Mouse (Mus musculus) embryonic facial prominence, embryonic 13.5 days (tissue): ENCODE data around the gene Asna1. TPM values are rescaled to one million over a fixed set of nuclear protein-coding genes. Genes with fewer than 3 reads are reported as not detected.

Experiments used
- ATAC-seq: fragments of 200-750 bp; cut with Nextera tagmentation; 2 replicates; pipeline ENCODE4 v1.8.0; 2017; ENCODE audit warnings: low read depth; ENCODE audit not compliant: insufficient number of reproducible peaks, insufficient read depth, low FRiP score, low TSS enrichment
- H3K27ac ChIP-seq: fragments of 300-500 bp; sonication (generic); 2 replicates; pipeline ENCODE4 v1.5.1; 2015; ENCODE audit warnings: moderate library complexity, mild to moderate bottlenecking, inconsistent platforms
- H3K27me3 ChIP-seq: fragments of 300-500 bp; sonication (generic); 2 replicates; pipeline ENCODE4 v1.6.1; 2015; ENCODE audit warnings: mild to moderate bottlenecking, inconsistent platforms
- H3K36me3 ChIP-seq: fragments of 300-500 bp; sonication (generic); 2 replicates; pipeline ENCODE4 v1.6.1; 2015; ENCODE audit warnings: mild to moderate bottlenecking, inconsistent platforms
- H3K4me1 ChIP-seq: fragments of 300-500 bp; sonication (generic); 2 replicates; pipeline ENCODE4 v1.6.1; 2015; ENCODE audit warnings: inconsistent platforms
- H3K4me2 ChIP-seq: fragments of 300-500 bp; sonication (generic); 2 replicates; pipeline ENCODE4 v1.6.1; 2015; ENCODE audit warnings: moderate library complexity, mild to moderate bottlenecking, inconsistent platforms
- H3K4me3 ChIP-seq: fragments of 300-500 bp; sonication (generic); 2 replicates; pipeline ENCODE4 v1.5.1; 2015; ENCODE audit warnings: mild to moderate bottlenecking, inconsistent platforms
- H3K9ac ChIP-seq: fragments of 300-500 bp; sonication (generic); 2 replicates; pipeline ENCODE4 v1.6.1; 2015; ENCODE audit warnings: mild to moderate bottlenecking, inconsistent platforms
- H3K9me3 ChIP-seq: fragments of 300-500 bp; sonication (generic); 2 replicates; pipeline ENCODE4 v1.6.1; 2016; ENCODE audit warnings: inconsistent platforms
- WGBS: fragments of 180-500 bp; shearing (Covaris S2); methylation state at CpG from one replicate; pipeline ENCODE4 v1.1.7; 2015; ENCODE audit warnings: mixed read lengths; 5-methylcytosine and 5-hydroxymethylcytosine counted together
- microRNA-seq: library from miRNA; unstranded; fragments of <30 nt; microRNA quantifications from one replicate; pipeline ENCODE4, GENCODE M21; 2016
- polyA plus RNA-seq: library from polyadenylated mRNA; unstranded; fragments of >200 nt; fragmentation: Nextera tagmentation; extraction: Ambion mirVana; gene quantifications from 2 replicates; pipeline ENCODE4 v1.2.1, GENCODE M21; 2015

The Asna1 gene
- polyA plus RNA-seq, 1 experiment from 2014 or later = 139 TPM

GRCm38 (mm10) chr8:84969241-84970134 lies 55.6 kb downstream of the Asna1 start, which contains the start of the genes Gm49661, Prdx2 and Rnaseh2a:
TSS of gene Gm49661 (minus strand) at chr8:84969433.
TSS of gene Prdx2 (plus strand) at chr8:84969587.
TSS of gene Rnaseh2a (minus strand) at chr8:84969767.
- Histone ChIP-seq H3K36me3 (peaks cover 38% of the 10 kb centered on the region), H3K4me1 (peaks cover 54% of the 10 kb centered on the region), H3K27me3 (no peaks in the 10 kb centered on the region), H3K9ac (peak within 1 kb of the TSS; percentile 93), H3K4me3 (peak within 1 kb of the TSS; percentile 79), H3K4me2 (peak within 1 kb of the TSS; percentile 94), H3K9me3 (no peaks in the 10 kb centered on the region), H3K27ac (peak within 1 kb of the TSS; percentile 87)
- under 1% methylated on average over 56 of the region's 56 CpGs for WGBS
- peak; percentile 77 for ATAC-seq

- Histone ChIP-seq H3K36me3 (peaks cover 30% of the 10 kb centered on the region), H3K9me3 (no peaks in the 10 kb centered on the region), H3K27ac (peak overlapping the region; percentile 87), H3K27me3 (no peaks in the 10 kb centered on the region), H3K4me2 (peak overlapping the region; percentile 94), H3K4me3 (peak overlapping the region; percentile 79), H3K4me1 (peaks cover 47% of the 10 kb centered on the region), H3K9ac (peak overlapping the region; percentile 93)
- ATAC-seq = no peak
- WGBS = 20% methylated on average over 2 of the region's 2 CpGs
These were observed 56.4 kb downstream of the Asna1 start for GRCm38 (mm10) chr8:84968650-84969049.

Small RNAs within 50 kb of the gene (microRNA-seq; reads per million reads assigned to microRNA genes)
- 0.55 reads per million for gene Mir7070

Other genes starting within 250 kb of the Asna1 start
- gene Nfix, start 224.9 kb downstream of the Asna1 start, polyA plus RNA-seq = 37.0 and 42.9 TPM in 2 replicates
- gene Dand5, start 202.5 kb downstream of the Asna1 start, polyA plus RNA-seq = 7.0 TPM in 2 replicates
- gene Gadd45gip1, start 193.8 kb downstream of the Asna1 start, polyA plus RNA-seq = 45.6 and 48.2 TPM in 2 replicates
- 97.1 and 100 TPM in 2 replicates for gene Rad23a, start 184.6 kb downstream of the Asna1 start, polyA plus RNA-seq
- 959 and 1,012 TPM in 2 replicates for gene Calr, start 178.3 kb downstream of the Asna1 start, polyA plus RNA-seq
- 105 and 108 TPM in 2 replicates for gene Farsa, start 168.3 kb downstream of the Asna1 start, polyA plus RNA-seq
- 101 and 111 TPM in 2 replicates for gene Syce2, start 153.2 kb downstream of the Asna1 start, polyA plus RNA-seq
- gene Gcdh, start 131.4 kb downstream of the Asna1 start, polyA plus RNA-seq = 39.1 and 40.6 TPM in 2 replicates
- 1.8 and 5.6 TPM in 2 replicates for gene Klf1, start 123.4 kb downstream of the Asna1 start, polyA plus RNA-seq
- 15.9 and 22.7 TPM in 2 replicates for gene Dnase2a, start 116.7 kb downstream of the Asna1 start, polyA plus RNA-seq
- 1.4 and 1.6 TPM in 2 replicates for gene Mast1, start 87.9 kb downstream of the Asna1 start, polyA plus RNA-seq
- 0.36 and 0.39 TPM in 2 replicates for gene Rtbdn, start 78.3 kb downstream of the Asna1 start, polyA plus RNA-seq
- not detected in 2 replicates for gene Gm49661, start 55.8 kb downstream of the Asna1 start, polyA plus RNA-seq
- 888 and 1,010 TPM in 2 replicates for gene Prdx2, start 55.7 kb downstream of the Asna1 start, polyA plus RNA-seq
- 93.2 and 94.5 TPM in 2 replicates for gene Rnaseh2a, start 55.5 kb downstream of the Asna1 start, polyA plus RNA-seq
- 10.4 and 11.2 TPM in 2 replicates for gene Junb, start 46.6 kb downstream of the Asna1 start, polyA plus RNA-seq
- gene Hook2, start 34.7 kb downstream of the Asna1 start, polyA plus RNA-seq = 23.2 and 24.7 TPM in 2 replicates
- 0.14 TPM in 1 of 2 replicates, not detected in the other for gene Best2, start 10.8 kb downstream of the Asna1 start, polyA plus RNA-seq
- 133 and 146 TPM in 2 replicates for gene Trir, start 1.5 kb upstream of the Asna1 start, polyA plus RNA-seq
- 30.1 and 43.4 TPM in 2 replicates for gene Tnpo2, start 11.6 kb upstream of the Asna1 start, polyA plus RNA-seq
- gene Fbxw9, start 34.8 kb upstream of the Asna1 start, polyA plus RNA-seq = 36.7 and 38.2 TPM in 2 replicates
- 1.1 and 1.4 TPM in 2 replicates for gene Gm5741, start 42.7 kb upstream of the Asna1 start, polyA plus RNA-seq
- gene Dhps, start 46.5 kb upstream of the Asna1 start, polyA plus RNA-seq = 55.1 and 70.7 TPM in 2 replicates
- gene Wdr83os, start 55.5 kb upstream of the Asna1 start, polyA plus RNA-seq = 129 and 130 TPM in 2 replicates
- 45.2 and 46.2 TPM in 2 replicates for gene Wdr83, start 56.0 kb upstream of the Asna1 start, polyA plus RNA-seq
- gene Man2b1, start 58.0 kb upstream of the Asna1 start, polyA plus RNA-seq = 29.1 and 29.6 TPM in 2 replicates
- gene Zfp791, start 97.8 kb upstream of the Asna1 start, polyA plus RNA-seq = 2.9 and 3.1 TPM in 2 replicates
- gene Cks1brt, start 126.6 kb upstream of the Asna1 start, polyA plus RNA-seq = not detected in 2 replicates
- not detected in 2 replicates for gene Olfr371, start 200.7 kb upstream of the Asna1 start, polyA plus RNA-seq